Mouse (Mus musculus) CH12.LX (cell line): ENCODE data around the gene Dio1. TPM values are rescaled to one million over a fixed set of nuclear protein-coding genes. Genes with fewer than 3 reads are reported as not detected.

Source experiments
- DNase-seq: peaks from one replicate; pipeline ENCODE4 v3.0.0-alpha.2; 2013; ENCODE audit errors: extremely low read depth
- H3K27ac ChIP-seq: 2 replicates; pipeline ENCODE4 v1.5.1; 2012; ENCODE audit warnings: low read depth, mild to moderate bottlenecking, control low read depth, moderate library complexity; ENCODE audit not compliant: insufficient read depth
- H3K27me3 ChIP-seq: replicated peaks from 2 replicates; pipeline ENCODE3; 2012; ENCODE audit warnings: inconsistent platforms
- H3K36me3 ChIP-seq, 2 experiments: replicated peaks in 1 of 2; 2 replicates each; pipeline versions ENCODE3 to v1.6.1; 2012; ENCODE audit warnings: inconsistent platforms in 1 of 2, low read length in 1 of 2, mild to moderate bottlenecking in 1 of 2, mixed read lengths in 1 of 2, moderate library complexity in 1 of 2; ENCODE audit not compliant: control insufficient read depth in 1 of 2, insufficient read depth in 1 of 2
- H3K4me1 ChIP-seq, 2 experiments: 2 replicates each; pipeline ENCODE4 v1.6.1; 2012; ENCODE audit warnings: inconsistent platforms in 1 of 2, moderate library complexity in 1 of 2; ENCODE audit not compliant: insufficient read depth in 2 of 2, control insufficient read depth in 1 of 2
- H3K4me2 ChIP-seq: 2 replicates; pipeline ENCODE4 v1.6.1; 2012; ENCODE audit warnings: low read depth, mild to moderate bottlenecking, control low read depth; ENCODE audit not compliant: poor library complexity, insufficient read depth, severe bottlenecking
- H3K4me3 ChIP-seq, 3 experiments: fragments of 150-350 bp in 1 of 3; sonication (generic) in 1 of 3; replicated peaks in 1 of 3; 2 replicates each; pipeline versions ENCODE3 to v1.5.1; 2011 to 2012; ENCODE audit warnings: low read depth in 2 of 3, low read length in 2 of 3, mild to moderate bottlenecking in 2 of 3, moderate library complexity in 2 of 3, control low read depth in 1 of 3, improper control_type of control experiment in 1 of 3, inconsistent platforms in 1 of 3, mixed read lengths in 1 of 3; ENCODE audit not compliant: poor library complexity in 1 of 3
- H3K79me2 ChIP-seq: replicated peaks from 2 replicates; pipeline ENCODE4 v1.6.1; 2012; ENCODE audit warnings: mild to moderate bottlenecking, moderate library complexity; ENCODE audit not compliant: control insufficient read depth, poor library complexity, insufficient read depth, severe bottlenecking; ENCODE audit errors: extremely low read depth
- H3K9ac ChIP-seq: 2 replicates; pipeline ENCODE4 v1.6.1; 2012; ENCODE audit warnings: low read depth, mild to moderate bottlenecking, control low read depth, moderate library complexity; ENCODE audit not compliant: insufficient read depth
- H3K9me3 ChIP-seq: replicated peaks from 2 replicates; pipeline ENCODE3; 2012; ENCODE audit warnings: low read length, inconsistent platforms, mixed read lengths
- BHLHE40 ChIP-seq: IDR thresholded peaks from 2 replicates; pipeline ENCODE4 v1.6.1; 2011; ENCODE audit warnings: mild to moderate bottlenecking, low read depth, low read length, improper control_type of control experiment
- CTCF ChIP-seq, 2 experiments: IDR thresholded peaks in 1 of 2; conservative IDR thresholded peaks in 1 of 2; 2 replicates each; pipeline ENCODE4 v1.5.1; 2011 to 2012; ENCODE audit warnings: low read depth in 2 of 2, low read length in 2 of 2, improper control_type of control experiment in 1 of 2, inconsistent platforms in 1 of 2, mild to moderate bottlenecking in 1 of 2, moderate library complexity in 1 of 2
- E2F4 ChIP-seq: IDR thresholded peaks from 2 replicates; pipeline ENCODE4 v1.6.1; 2011; ENCODE audit warnings: low read depth, low read length, improper control_type of control experiment; ENCODE audit not compliant: insufficient replicate concordance
- IRF4 ChIP-seq: IDR thresholded peaks from 2 replicates; pipeline ENCODE4 v1.6.1; 2014; ENCODE audit warnings: low read depth, mild to moderate bottlenecking, inconsistent platforms, low read length, improper control_type of control experiment
- KAT2A ChIP-seq: IDR thresholded peaks from 2 replicates; pipeline ENCODE4 v1.6.1; 2012; ENCODE audit warnings: low read length, improper control_type of control experiment, inconsistent platforms; ENCODE audit not compliant: insufficient replicate concordance
- MAFK ChIP-seq: IDR thresholded peaks from 2 replicates; pipeline ENCODE4 v1.6.1; 2011; ENCODE audit warnings: low read length, improper control_type of control experiment; ENCODE audit not compliant: insufficient replicate concordance
- MAX ChIP-seq: IDR thresholded peaks from 2 replicates; pipeline ENCODE4 v1.6.1; 2011; ENCODE audit warnings: low read length, improper control_type of control experiment
- NELFE ChIP-seq: IDR thresholded peaks from 2 replicates; pipeline ENCODE4 v1.6.1; 2011; ENCODE audit warnings: low read depth, low read length, improper control_type of control experiment
- POLR2A ChIP-seq: IDR thresholded peaks from 2 replicates; pipeline ENCODE4 v1.6.1; 2011; ENCODE audit warnings: low read depth, mild to moderate bottlenecking, improper control_type of control experiment, low read length
- POLR2AphosphoS2 ChIP-seq: IDR thresholded peaks from 2 replicates; pipeline ENCODE4 v1.6.1; 2011; ENCODE audit warnings: low read depth, low read length, improper control_type of control experiment
- RAD21 ChIP-seq: IDR thresholded peaks from 2 replicates; pipeline ENCODE4 v1.6.1; 2011; ENCODE audit warnings: low read depth, mild to moderate bottlenecking, low read length, improper control_type of control experiment, moderate library complexity
- RCOR1 ChIP-seq: conservative IDR thresholded peaks from 2 replicates; pipeline ENCODE4 v1.6.1; 2012; ENCODE audit warnings: low read depth, mild to moderate bottlenecking, inconsistent platforms, low read length, improper control_type of control experiment
- SIN3A ChIP-seq: IDR thresholded peaks from 2 replicates; pipeline ENCODE4 v1.6.1; 2012; ENCODE audit warnings: low read length, improper control_type of control experiment, inconsistent platforms
- TCF12 ChIP-seq: IDR thresholded peaks from 2 replicates; pipeline ENCODE4 v1.6.1; 2014; ENCODE audit warnings: low read depth, mild to moderate bottlenecking, inconsistent platforms, low read length, improper control_type of control experiment
- USF1 ChIP-seq: IDR thresholded peaks from 2 replicates; pipeline ENCODE4 v1.6.1; 2014; ENCODE audit warnings: low read depth, mild to moderate bottlenecking, inconsistent platforms, low read length, improper control_type of control experiment
- ZC3H11A ChIP-seq: IDR thresholded peaks from 2 replicates; pipeline ENCODE4 v1.6.1; 2012; ENCODE audit warnings: low read depth, mild to moderate bottlenecking, inconsistent platforms, low read length, improper control_type of control experiment
- dilution Hi-C: fragments of 300-500 bp; cut with MboI; formaldehyde crosslinking; loops from 2 replicates; pipeline ENCODE4 v1.14.3; 2020; ENCODE audit warnings: low sequenced_read_pairs; ENCODE audit not compliant: extremely low pct_unique_long_range_greater_than_20kb, extremely low pct_ligation_motif_present
- in situ Hi-C: fragments of 300-500 bp; cut with MboI; formaldehyde crosslinking; loops from 3 replicates; pipeline ENCODE4 v1.14.3; 2019; ENCODE audit warnings: low sequenced_read_pairs, low pct_ligation_motif_present, low pct_unique_long_range_greater_than_20kb, mixed read lengths
- polyA plus RNA-seq: library from polyadenylated mRNA; unstranded; fragments of >175 nt; gene quantifications from 2 replicates; pipeline ENCODE4 v1.2.1, GENCODE M21; 2012; ENCODE audit warnings: low read depth; ENCODE audit not compliant: insufficient read length
- total RNA-seq, 2 experiments: library from RNA; depleted of rRNA; stranded (reverse); fragments of 300-350 nt in 1 of 2; fragments of >200 nt in 1 of 2; gene quantifications; 2 replicates each; pipeline ENCODE4 v1.2.3; 2012 to 2014

Gene Dio1
- total and polyA plus RNA-seq, 3 experiments: 0.23 to 1.3 (median 0.25) TPM

GRCm38 (mm10) chr4:107298071-107298606, 8.8 kb downstream of the Dio1 start:
- peaks cover 2% of the 10 kb centered on the region for H3K27me3 ChIP-seq
- no peak for DNase-seq
- H3K36me3 ChIP-seq: no peaks in the 10 kb centered on the region
- TF ChIP-seq POLR2A (no peak), RCOR1 (no peak), CTCF (conservative IDR thresholded peaks at IDR 0.05 in 1 of 2, IDR thresholded peaks at IDR 0.05 in 1 of 2; ENCODE audit: low read depth in 2 of 2, low read length in 2 of 2) (no peak), E2F4 (no peak)
- H3K4me1 ChIP-seq: peaks cover 9 to 36% of the 10 kb centered on the region in 2 experiments
- dilution Hi-C loops: no loop called here
- in situ Hi-C loops: no loop called here
- H3K4me3 ChIP-seq: no peak overlapping the region
- no peak overlapping the region for H3K4me2 ChIP-seq
- no peaks in the 10 kb centered on the region for H3K79me2 ChIP-seq
- H3K9me3 ChIP-seq: no peaks in the 10 kb centered on the region
- H3K27ac ChIP-seq: no peak overlapping the region
- H3K9ac ChIP-seq: no peak overlapping the region

GRCm38 (mm10) chr4:107292273-107292662, 14.7 kb downstream of the Dio1 start:
- dilution Hi-C loops: no loop called here
- TF ChIP-seq USF1 (no peak), ZC3H11A (no peak), POLR2AphosphoS2 (no peak), TCF12 (no peak), NELFE (no peak), BHLHE40 (no peak), SIN3A (no peak), MAX (no peak), MAFK (no peak), IRF4 (no peak), KAT2A (no peak), RAD21 (no peak)
- no peaks in the 10 kb centered on the region for H3K9me3 ChIP-seq
- H3K4me3 ChIP-seq: no peak overlapping the region
- no peak overlapping the region for H3K4me2 ChIP-seq
- no peaks in the 10 kb centered on the region for H3K36me3 ChIP-seq
- in situ Hi-C loops: no loop called here
- H3K4me1 ChIP-seq: peaks cover 3 to 44% of the 10 kb centered on the region in 2 experiments
- no peak for DNase-seq
- no peak overlapping the region for H3K27ac ChIP-seq
- peaks cover 2% of the 10 kb centered on the region for H3K27me3 ChIP-seq
- H3K9ac ChIP-seq: no peak overlapping the region
- H3K79me2 ChIP-seq: no peaks in the 10 kb centered on the region
